Mouse (Mus musculus) thymus, postnatal 14 days (tissue): ENCODE data around the gene Bub1.

ENCODE experiments used
- DNase-seq: peaks from one replicate; pipeline ENCODE4 v3.0.0; 2021

Bub1 gene

DNA sequence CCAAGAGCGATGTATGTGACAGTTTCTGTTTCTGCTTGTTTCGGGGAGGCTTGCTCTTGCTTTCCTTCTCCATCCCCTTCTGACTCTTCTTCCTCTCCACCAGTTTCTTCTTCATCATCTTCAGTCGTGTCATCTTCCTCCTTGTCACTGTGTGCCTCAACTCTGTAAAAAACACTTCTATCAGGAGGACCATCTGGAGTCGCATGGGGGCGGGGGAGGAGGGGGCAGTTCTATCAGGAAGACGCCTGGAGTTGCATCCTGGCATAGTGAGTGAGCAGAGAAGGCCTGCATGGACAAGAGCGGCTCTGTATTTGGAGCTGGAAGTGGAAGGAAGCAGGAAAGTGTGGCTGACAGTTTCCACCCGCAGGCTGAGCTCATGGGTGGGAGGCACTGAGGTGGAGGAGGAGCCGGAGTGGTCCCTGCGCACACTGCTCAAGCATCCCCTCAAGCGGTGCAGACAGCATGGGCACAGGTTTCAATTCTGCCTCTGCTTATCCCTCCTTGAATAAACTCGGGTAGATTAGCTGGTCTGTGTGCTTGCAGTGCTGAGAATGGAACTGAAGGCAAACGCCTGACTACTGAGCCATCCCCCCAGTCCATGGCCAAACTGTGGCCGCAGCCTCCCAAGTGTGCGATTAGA lies 57.6 kb downstream of the Bub1 start:
- no peak for DNase-seq

DNA sequence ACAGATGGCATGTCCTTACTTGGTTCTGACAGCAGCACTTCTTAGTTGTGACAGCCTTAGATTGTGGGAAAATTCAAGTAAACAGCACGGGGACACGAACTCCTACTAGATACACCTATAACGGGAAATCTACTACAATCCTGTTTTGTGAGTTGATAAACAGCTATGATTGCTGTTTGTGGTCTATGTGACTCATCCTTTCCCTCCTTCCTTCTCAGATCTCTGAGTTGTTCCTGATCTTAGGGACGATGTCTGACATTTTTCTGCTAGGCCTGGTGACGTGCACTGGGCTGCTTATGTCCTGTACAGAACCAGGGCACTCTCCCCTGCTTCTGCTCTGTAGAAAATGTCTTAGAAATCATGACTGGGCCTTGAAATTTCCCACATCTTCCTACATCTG lies 70.1 kb downstream of the Bub1 start:
- no peak for DNase-seq

DNA sequence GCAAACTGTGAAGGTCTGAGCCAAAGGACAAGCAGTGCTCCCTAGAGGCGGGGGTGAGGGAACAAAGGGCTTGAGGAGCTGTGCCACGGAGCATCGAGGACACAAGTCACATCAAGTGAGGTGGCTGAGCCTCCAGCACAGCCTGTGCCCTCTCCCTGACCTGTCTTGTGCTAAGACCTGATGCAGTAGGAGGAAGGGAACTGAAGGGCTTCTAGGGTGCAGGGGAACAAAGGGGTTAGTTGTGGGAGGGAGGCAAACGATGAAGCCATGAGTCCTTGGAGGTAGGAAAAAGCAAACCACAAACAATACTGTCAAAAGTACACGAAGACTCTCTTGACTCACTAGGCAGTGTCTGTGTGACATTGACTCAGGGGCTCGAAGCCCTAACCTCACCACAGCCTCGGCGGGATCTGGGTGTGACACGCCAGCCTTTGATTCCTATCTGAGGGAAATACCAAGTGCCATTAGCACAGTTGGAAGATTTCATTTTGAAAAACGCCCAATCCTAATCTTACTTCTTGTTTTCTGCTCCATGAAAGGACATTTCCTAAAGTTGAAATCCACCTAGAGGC lies 71.2 kb downstream of the Bub1 start:
- DNase-seq, result no peak

- DNase-seq, result no peak
Observed at GRCm38 (mm10) chr2:127760014-127760413, 71.7 kb downstream of the Bub1 start.

- DNase-seq, result no peak
Observed at GRCm38 (mm10) chr2:127759157-127759880, 72.3 kb downstream of the Bub1 start.

GRCm38 (mm10) chr2:127757171-127757570 lies 74.5 kb downstream of the Bub1 start:
- DNase-seq, result no peak

DNA sequence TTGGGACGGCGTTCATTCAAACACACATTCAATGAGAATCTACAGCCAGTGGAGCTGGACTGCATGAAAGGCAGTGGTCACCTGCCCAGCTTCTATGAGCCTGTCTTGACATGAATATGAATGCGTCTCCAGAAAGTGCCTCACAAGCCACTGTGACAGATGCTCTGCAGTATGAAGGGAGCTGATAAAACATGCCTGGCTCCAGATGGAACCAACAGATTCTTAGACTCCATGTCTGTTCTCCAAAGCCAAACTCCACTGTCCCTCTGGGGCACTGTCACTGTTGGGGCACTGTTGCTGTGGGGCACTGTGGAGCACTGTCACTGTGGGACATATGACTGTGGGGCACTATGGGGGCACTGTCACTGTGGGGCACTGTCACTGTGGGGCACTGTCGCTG lies 77.6 kb downstream of the Bub1 start:
- no peak for DNase-seq

- DNase-seq, result no peak
Observed at GRCm38 (mm10) chr2:127751849-127752610, 79.6 kb downstream of the Bub1 start.
